Mouse (Mus musculus) thymus, adult 2 months (tissue): Measurements from ENCODE around the gene Ripply3. TPM values are rescaled to one million over a fixed set of nuclear protein-coding genes. Genes with fewer than 3 reads are reported as not detected.

ENCODE experiments used
- DNase-seq: peaks from one replicate; pipeline ENCODE4 v3.0.0; 2021
- H3K27ac ChIP-seq: fragments of 200-500 bp; 2 replicates; pipeline ENCODE4 v1.5.1; 2012; ENCODE audit warnings: low read length, control low read depth; ENCODE audit not compliant: control insufficient read depth, insufficient read depth
- H3K27me3 ChIP-seq: fragments of 200-500 bp; 2 replicates; pipeline ENCODE4 v1.6.1; 2012; ENCODE audit warnings: mild to moderate bottlenecking, low read length, moderate library complexity, mixed read lengths; ENCODE audit not compliant: control insufficient read depth, insufficient read depth
- H3K36me3 ChIP-seq: fragments of 200-500 bp; 2 replicates; pipeline ENCODE4 v1.6.1; 2012; ENCODE audit warnings: mild to moderate bottlenecking, low read length, moderate library complexity; ENCODE audit not compliant: control insufficient read depth, insufficient read depth
- H3K4me1 ChIP-seq: fragments of 200-500 bp; replicated peaks from 2 replicates; pipeline ENCODE4 v1.6.1; 2012; ENCODE audit warnings: low read length; ENCODE audit not compliant: control insufficient read depth, insufficient read depth
- H3K4me3 ChIP-seq: fragments of 200-500 bp; 2 replicates; pipeline ENCODE4 v1.5.1; 2012; ENCODE audit warnings: mild to moderate bottlenecking, low read length, control low read depth, moderate library complexity; ENCODE audit not compliant: control insufficient read depth, insufficient read depth
- CTCF ChIP-seq: fragments of 200-500 bp; IDR thresholded peaks from 2 replicates; pipeline ENCODE4 v1.5.1; 2012; ENCODE audit warnings: mild to moderate bottlenecking, control low read depth, low read length, moderate library complexity, borderline replicate concordance; ENCODE audit not compliant: control insufficient read depth, poor library complexity, insufficient read depth; ENCODE audit errors: extremely low read depth
- POLR2A ChIP-seq: fragments of 200-500 bp; IDR thresholded peaks from 2 replicates; pipeline ENCODE4 v1.6.1; 2012; ENCODE audit warnings: mild to moderate bottlenecking, low read length, control low read depth, moderate library complexity; ENCODE audit not compliant: control insufficient read depth, poor library complexity, insufficient read depth; ENCODE audit errors: extremely low read depth
- WGBS: fragments of 180-500 bp; shearing (Covaris S2); methylation state at CpG from one replicate; pipeline ENCODE4 v1.1.7; 2018; 5-methylcytosine and 5-hydroxymethylcytosine counted together
- polyA plus RNA-seq: library from polyadenylated mRNA; depleted of rRNA; stranded (reverse); fragments of >200 nt; gene quantifications from 2 replicates; pipeline ENCODE4 v1.2.3, GENCODE M21; 2012; rRNA removed

Ripply3 gene
- polyA plus RNA-seq, result 1.3 and 1.6 TPM in 2 replicates

- 5% methylated on average over 63 of the region's 63 CpGs for WGBS
- H3K4me3 ChIP-seq, result peak within 1 kb of the TSS; percentile 31
- H3K36me3 ChIP-seq, result no peaks in the 10 kb centered on the region
- H3K27ac ChIP-seq, result no peak within 1 kb of the TSS
- H3K4me1 ChIP-seq, result peaks cover 12% of the 10 kb centered on the region
- peak; percentile 8 for DNase-seq
- peaks cover 22% of the 10 kb centered on the region for H3K27me3 ChIP-seq
- TF ChIP-seq POLR2A, result no peak
- TF ChIP-seq CTCF, result no peak
These were observed at the start of gene Ripply3 for GRCm38 (mm10) chr16:94327781-94328711. Ripply3 (plus strand) TSS chr16:94328420.

- TF ChIP-seq CTCF, result no peak
- no peak for TF ChIP-seq POLR2A
- Histone ChIP-seq H3K27ac (no peak overlapping the region), H3K27me3 (no peaks in the 10 kb centered on the region), H3K4me3 (no peak overlapping the region), H3K4me1 (no peaks in the 10 kb centered on the region), H3K36me3 (no peaks in the 10 kb centered on the region)
- no peak for DNase-seq
- WGBS, result 82% methylated on average over 3 of the region's 3 CpGs
These were observed 44.2 kb upstream of the Ripply3 start for GRCm38 (mm10) chr16:94283972-94284371.

- Histone ChIP-seq H3K36me3 (no peaks in the 10 kb centered on the region), H3K4me1 (peaks cover 8% of the 10 kb centered on the region), H3K4me3 (no peak overlapping the region), H3K27ac (no peak overlapping the region), H3K27me3 (no peaks in the 10 kb centered on the region)
- no peak for DNase-seq
- TF ChIP-seq POLR2A, result no peak
- no peak for TF ChIP-seq CTCF
- 95% methylated on average over 9 of the region's 9 CpGs for WGBS
These were observed 40.4 kb upstream of the Ripply3 start for GRCm38 (mm10) chr16:94287826-94288225.

GRCm38 (mm10) chr16:94289138-94290072 lies 38.8 kb upstream of the Ripply3 start:
- Histone ChIP-seq H3K27ac (no peak overlapping the region), H3K27me3 (no peaks in the 10 kb centered on the region), H3K4me3 (peak overlapping the region; percentile 70), H3K36me3 (no peaks in the 10 kb centered on the region), H3K4me1 (peaks cover 8% of the 10 kb centered on the region)
- TF ChIP-seq CTCF (no peak), POLR2A (no peak)
- 15% methylated on average over 39 of the region's 39 CpGs for whole genome bisulfite sequencing
- DNase-seq, result no peak

GRCm38 (mm10) chr16:94290073-94290999 lies 37.9 kb upstream of the Ripply3 start:
- DNase-seq, result peak; percentile 88
- Histone ChIP-seq H3K27ac (no peak overlapping the region), H3K36me3 (no peaks in the 10 kb centered on the region), H3K27me3 (no peaks in the 10 kb centered on the region), H3K4me1 (peaks cover 8% of the 10 kb centered on the region), H3K4me3 (peak overlapping the region; percentile 70)
- TF ChIP-seq CTCF (no peak), POLR2A (peak; percentile 74; the same call in 1 of the 2 replicates)
- 6% methylated on average over 52 of the region's 52 CpGs for WGBS

- Histone ChIP-seq H3K27me3 (no peaks in the 10 kb centered on the region), H3K27ac (no peak overlapping the region), H3K4me1 (peaks cover 8% of the 10 kb centered on the region), H3K4me3 (no peak overlapping the region), H3K36me3 (no peaks in the 10 kb centered on the region)
- DNase-seq, result no peak
- 87% methylated on average over 4 of the region's 4 CpGs for WGBS
- TF ChIP-seq POLR2A, result no peak
- no peak for TF ChIP-seq CTCF
These were observed 37.1 kb upstream of the Ripply3 start for GRCm38 (mm10) chr16:94291141-94291540.
